Mouse (Mus musculus) heart, embryonic 12.5 days (tissue): Measurements from ENCODE around the gene Eml3. TPM values are rescaled to one million over a fixed set of nuclear protein-coding genes. Genes with fewer than 3 reads are reported as not detected.

Experiments used
- ATAC-seq: fragments of 200-750 bp; cut with Nextera tagmentation; 2 replicates; pipeline ENCODE4 v1.8.0; 2017; ENCODE audit warnings: moderate TSS enrichment, moderate library complexity; ENCODE audit not compliant: insufficient number of reproducible peaks, low FRiP score
- H3K27ac ChIP-seq: fragments of 300-500 bp; sonication (generic); 2 replicates; pipeline ENCODE4 v1.5.1; 2016; ENCODE audit warnings: mild to moderate bottlenecking, moderate library complexity; ENCODE audit not compliant: poor library complexity, severe bottlenecking
- H3K27me3 ChIP-seq: fragments of 300-500 bp; sonication (generic); replicated peaks from 2 replicates; pipeline ENCODE4 v1.6.1; 2016; ENCODE audit warnings: mild to moderate bottlenecking, moderate library complexity
- H3K36me3 ChIP-seq: fragments of 300-500 bp; sonication (generic); 2 replicates; pipeline ENCODE4 v1.6.1; 2016; ENCODE audit warnings: mild to moderate bottlenecking, moderate library complexity
- H3K4me1 ChIP-seq: fragments of 300-500 bp; sonication (generic); replicated peaks from 2 replicates; pipeline ENCODE4 v1.6.1; 2016; ENCODE audit warnings: mild to moderate bottlenecking
- H3K4me2 ChIP-seq: fragments of 300-500 bp; sonication (generic); 2 replicates; pipeline ENCODE4 v1.6.1; 2016; ENCODE audit warnings: mild to moderate bottlenecking, moderate library complexity
- H3K4me3 ChIP-seq: fragments of 300-500 bp; sonication (generic); 2 replicates; pipeline ENCODE4 v1.5.1; 2016; ENCODE audit warnings: mild to moderate bottlenecking
- H3K9ac ChIP-seq: fragments of 300-500 bp; sonication (generic); 2 replicates; pipeline ENCODE4 v1.6.1; 2016; ENCODE audit warnings: mild to moderate bottlenecking, moderate library complexity
- H3K9me3 ChIP-seq: fragments of 300-500 bp; sonication (generic); replicated peaks from 2 replicates; pipeline ENCODE4 v1.6.1; 2016; ENCODE audit warnings: mild to moderate bottlenecking, moderate library complexity
- WGBS: fragments of 180-500 bp; shearing (Covaris S2); methylation state at CpG from one replicate; pipeline ENCODE4 v1.1.7; 2016; 5-methylcytosine and 5-hydroxymethylcytosine counted together
- polyA plus RNA-seq: library from polyadenylated mRNA; unstranded; fragments of >200 nt; fragmentation: Nextera tagmentation; extraction: Ambion mirVana; gene quantifications from 2 replicates; pipeline ENCODE4 v1.2.1, GENCODE M21; 2016

Eml3 gene
- polyA plus RNA-seq, 1 experiment from 2014 or later: 13.5 TPM

- Histone ChIP-seq H3K9me3 (no peaks in the 10 kb centered on the region), H3K27me3 (no peaks in the 10 kb centered on the region), H3K9ac (no peak overlapping the region), H3K4me1 (peaks cover 10% of the 10 kb centered on the region), H3K4me2 (no peak overlapping the region), H3K36me3 (peaks cover 93% of the 10 kb centered on the region), H3K4me3 (no peak overlapping the region), H3K27ac (no peak overlapping the region)
- 90% methylated on average over 2 of the region's 2 CpGs for WGBS
- no peak for ATAC-seq
Measured at GRCm38 (mm10) chr19:8975491-8975890, 46.1 kb downstream of the Eml3 start.

GRCm38 (mm10) chr19:8976535-8976934, 47.2 kb downstream of the Eml3 start:
- H3K4me3 ChIP-seq: no peak overlapping the region
- no peak overlapping the region for H3K4me2 ChIP-seq
- 0 out of 2 replicates have a peak, but pooled peaks have one; percentile 58 for ATAC-seq
- no peaks in the 10 kb centered on the region for H3K27me3 ChIP-seq
- peaks cover 88% of the 10 kb centered on the region for H3K36me3 ChIP-seq
- H3K9me3 ChIP-seq: no peaks in the 10 kb centered on the region
- H3K9ac ChIP-seq: no peak overlapping the region
- H3K27ac ChIP-seq: no peak overlapping the region
- WGBS: 45% methylated on average over 3 of the region's 3 CpGs
- H3K4me1 ChIP-seq: peaks cover 20% of the 10 kb centered on the region

GRCm38 (mm10) chr19:8980771-8981170, 51.4 kb downstream of the Eml3 start:
- peaks cover 48% of the 10 kb centered on the region for H3K36me3 ChIP-seq
- no peaks in the 10 kb centered on the region for H3K9me3 ChIP-seq
- H3K4me2 ChIP-seq: no peak overlapping the region
- no peak overlapping the region for H3K4me3 ChIP-seq
- no peaks in the 10 kb centered on the region for H3K27me3 ChIP-seq
- ATAC-seq: no peak
- 52% methylated on average over 5 of the region's 5 CpGs for WGBS
- H3K27ac ChIP-seq: peak overlapping the region; percentile 24; the same call in 1 of the 2 replicates
- H3K4me1 ChIP-seq: peaks cover 62% of the 10 kb centered on the region
- H3K9ac ChIP-seq: no peak overlapping the region; the same call in 1 of the 2 replicates

- peaks cover 41% of the 10 kb centered on the region for H3K36me3 ChIP-seq
- H3K9me3 ChIP-seq: no peaks in the 10 kb centered on the region
- 56% methylated on average over 2 of the region's 2 CpGs for WGBS
- no peak overlapping the region for H3K9ac ChIP-seq
- H3K4me2 ChIP-seq: no peak overlapping the region
- H3K4me1 ChIP-seq: peaks cover 67% of the 10 kb centered on the region
- no peak for ATAC-seq
- no peaks in the 10 kb centered on the region for H3K27me3 ChIP-seq
- no peak overlapping the region for H3K4me3 ChIP-seq
- H3K27ac ChIP-seq: peak overlapping the region; percentile 18; the same call in 1 of the 2 replicates
Measured at GRCm38 (mm10) chr19:8981450-8982168, 52.3 kb downstream of the Eml3 start.

DNA sequence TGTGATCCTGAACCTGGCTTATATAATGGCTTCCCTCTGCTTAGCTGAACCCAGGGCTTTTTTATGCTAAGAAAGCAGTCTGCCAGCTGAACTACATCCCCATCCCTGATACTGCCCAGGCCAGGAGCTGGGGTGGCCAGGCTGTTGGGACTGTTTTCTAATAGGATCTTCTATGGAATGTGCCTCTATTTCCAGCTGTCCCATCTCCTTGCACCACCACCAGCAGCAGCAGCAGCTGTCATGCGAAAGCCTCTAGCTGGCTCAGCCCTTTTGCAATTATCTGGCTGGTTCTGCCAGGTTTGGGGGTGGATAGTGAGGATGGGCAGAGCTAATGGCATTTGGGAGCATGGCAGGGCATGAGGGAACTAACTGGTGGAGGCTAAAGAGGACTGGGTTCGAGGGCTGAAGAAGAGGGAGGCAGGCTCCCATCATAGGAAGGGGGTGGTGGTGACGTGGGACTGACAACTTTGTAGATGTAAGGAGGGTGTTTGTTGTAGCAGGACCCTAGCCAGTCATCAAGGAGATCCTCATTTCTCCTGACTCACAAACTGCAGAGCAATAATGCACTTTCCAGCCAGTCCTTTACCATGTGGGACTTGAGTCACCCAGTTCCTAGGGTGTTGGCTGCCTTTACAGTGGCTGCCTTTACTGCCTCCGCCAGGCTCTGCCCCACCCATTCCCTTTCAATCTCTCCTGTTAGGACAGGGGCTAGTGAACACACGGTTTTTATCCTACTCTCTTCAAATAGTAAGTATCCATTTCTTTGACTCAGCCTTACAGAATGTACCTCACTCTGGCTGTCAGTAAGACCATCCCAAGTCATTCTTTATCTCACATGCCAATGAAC, 53.2 kb downstream of the Eml3 start:
- no peak overlapping the region for H3K4me3 ChIP-seq
- peak overlapping the region; percentile 33; the same call in 1 of the 2 replicates for H3K4me2 ChIP-seq
- peaks cover 74% of the 10 kb centered on the region for H3K4me1 ChIP-seq
- peak overlapping the region; percentile 57 for H3K27ac ChIP-seq
- no peak overlapping the region; the same call in 1 of the 2 replicates for H3K9ac ChIP-seq
- H3K36me3 ChIP-seq: peaks cover 34% of the 10 kb centered on the region
- no peaks in the 10 kb centered on the region for H3K9me3 ChIP-seq
- no peaks in the 10 kb centered on the region for H3K27me3 ChIP-seq
- WGBS: 26% methylated on average over 5 of the region's 5 CpGs
- ATAC-seq: no peak

GRCm38 (mm10) chr19:8983150-8983650, 53.8 kb downstream of the Eml3 start:
- H3K36me3 ChIP-seq: peaks cover 27% of the 10 kb centered on the region
- H3K4me3 ChIP-seq: no peak overlapping the region
- H3K27ac ChIP-seq: peak overlapping the region; percentile 57
- WGBS: 9% methylated on average over 4 of the region's 4 CpGs
- peaks cover 80% of the 10 kb centered on the region for H3K4me1 ChIP-seq
- H3K9me3 ChIP-seq: no peaks in the 10 kb centered on the region
- H3K9ac ChIP-seq: peak overlapping the region; percentile 38; the same call in 1 of the 2 replicates
- no peaks in the 10 kb centered on the region for H3K27me3 ChIP-seq
- ATAC-seq: peak; percentile 60; the same call in 1 of the 2 replicates
- peak overlapping the region; percentile 33 for H3K4me2 ChIP-seq

GRCm38 (mm10) chr19:8984255-8984868, 55.0 kb downstream of the Eml3 start:
- WGBS: 22% methylated on average over 7 of the region's 7 CpGs

GRCm38 (mm10) chr19:8985891-8986290, 56.5 kb downstream of the Eml3 start:
- 47% methylated on average over 5 of the region's 5 CpGs for WGBS
- Histone ChIP-seq H3K27me3 (no peaks in the 10 kb centered on the region), H3K27ac (no peak overlapping the region), H3K9me3 (no peaks in the 10 kb centered on the region), H3K4me3 (no peak overlapping the region), H3K9ac (no peak overlapping the region), H3K4me2 (no peak overlapping the region), H3K36me3 (peaks cover 2% of the 10 kb centered on the region), H3K4me1 (peaks cover 83% of the 10 kb centered on the region)
- ATAC-seq: no peak

More at GRCm38 (mm10) chr19:8984255-8984868, 55.0 kb downstream of the Eml3 start:
- no peak for ATAC-seq
- H3K4me1 ChIP-seq: peaks cover 89% of the 10 kb centered on the region
- no peaks in the 10 kb centered on the region for H3K27me3 ChIP-seq
- peak overlapping the region; percentile 22; the same call in 1 of the 2 replicates for H3K27ac ChIP-seq
- no peaks in the 10 kb centered on the region for H3K9me3 ChIP-seq
- no peak overlapping the region for H3K4me3 ChIP-seq
- no peak overlapping the region; the same call in 1 of the 2 replicates for H3K9ac ChIP-seq
- peak overlapping the region; percentile 22; the same call in 1 of the 2 replicates for H3K4me2 ChIP-seq
- peaks cover 16% of the 10 kb centered on the region for H3K36me3 ChIP-seq

GRCm38 (mm10) chr19:8987816-8988215, 58.5 kb downstream of the Eml3 start:
- no peaks in the 10 kb centered on the region for H3K27me3 ChIP-seq
- H3K36me3 ChIP-seq: no peaks in the 10 kb centered on the region
- peak; percentile 15; the same call in 1 of the 2 replicates for ATAC-seq
- peak overlapping the region; percentile 71 for H3K4me2 ChIP-seq
- no peaks in the 10 kb centered on the region for H3K9me3 ChIP-seq
- no peak overlapping the region; the same call in 1 of the 2 replicates for H3K9ac ChIP-seq
- 20% methylated on average over 2 of the region's 2 CpGs for WGBS
- H3K27ac ChIP-seq: peak overlapping the region; percentile 95
- no peak overlapping the region for H3K4me3 ChIP-seq
- peaks cover 84% of the 10 kb centered on the region for H3K4me1 ChIP-seq

DNA sequence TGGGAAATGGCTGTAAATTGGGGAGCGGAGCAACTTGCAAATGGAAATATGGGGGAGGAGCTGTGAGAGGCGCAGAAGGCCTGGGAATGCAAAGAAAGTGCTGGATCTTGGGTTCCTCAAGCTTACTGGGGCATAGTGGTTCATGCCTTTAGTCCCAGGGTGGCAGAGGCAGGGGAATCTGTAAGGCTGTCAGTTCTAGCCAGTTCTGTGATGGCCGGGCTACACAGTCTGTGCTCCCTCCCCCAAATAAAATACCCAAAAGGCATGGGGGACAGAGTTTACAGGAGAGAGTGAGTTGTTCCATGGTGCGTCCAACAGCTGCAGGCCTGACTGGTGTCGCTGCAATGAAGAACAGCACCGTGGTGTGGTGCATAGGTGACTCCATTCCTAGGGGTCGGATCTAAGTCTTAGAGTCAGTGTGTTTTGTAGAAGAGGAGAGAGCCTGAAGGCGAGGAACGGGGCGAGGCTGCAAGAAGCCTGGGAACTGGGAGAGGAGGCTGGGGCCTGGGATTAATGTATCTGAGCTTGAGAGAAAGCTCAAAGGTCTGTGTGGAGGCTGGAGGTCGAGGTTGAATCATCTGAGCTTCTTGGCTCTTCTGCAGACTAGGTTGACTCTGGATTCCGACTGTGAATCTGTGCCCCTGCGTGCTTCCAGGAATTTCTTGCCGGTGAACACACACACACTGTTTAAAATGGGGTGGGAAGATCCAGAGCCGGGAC, 59.2 kb downstream of the Eml3 start:
- Histone ChIP-seq H3K4me2 (peak overlapping the region; percentile 71), H3K27ac (peak overlapping the region; percentile 95), H3K9me3 (no peaks in the 10 kb centered on the region), H3K4me1 (peaks cover 84% of the 10 kb centered on the region), H3K36me3 (no peaks in the 10 kb centered on the region), H3K9ac (peak overlapping the region; percentile 97), H3K4me3 (peak overlapping the region; percentile 90), H3K27me3 (no peaks in the 10 kb centered on the region)
- no peak for ATAC-seq
- 19% methylated on average over 15 of the region's 15 CpGs for WGBS
